Mouse (Mus musculus) hindbrain, embryonic 10.5 days (tissue): Measurements from ENCODE around the gene C87436. TPM values are rescaled to one million over a fixed set of nuclear protein-coding genes. Genes with fewer than 3 reads are reported as not detected.

Source experiments
- DNase-seq: peaks from one replicate; pipeline ENCODE4 v3.0.0-alpha.2; 2017; ENCODE audit warnings: low spot score
- H3K27ac ChIP-seq: fragments of 300-500 bp; sonication (generic); 2 replicates; pipeline ENCODE4 v1.5.1; 2016; ENCODE audit warnings: mild to moderate bottlenecking, moderate library complexity
- H3K27me3 ChIP-seq: fragments of 300-500 bp; sonication (generic); 2 replicates; pipeline ENCODE4 v1.6.1; 2016; ENCODE audit warnings: mild to moderate bottlenecking; ENCODE audit not compliant: poor library complexity, insufficient read depth, severe bottlenecking
- H3K36me3 ChIP-seq: fragments of 300-500 bp; sonication (generic); 2 replicates; pipeline ENCODE4 v1.6.1; 2016; ENCODE audit warnings: mild to moderate bottlenecking, moderate library complexity
- H3K4me1 ChIP-seq: fragments of 300-500 bp; sonication (generic); replicated peaks from 2 replicates; pipeline ENCODE4 v1.6.1; 2016; ENCODE audit warnings: mild to moderate bottlenecking
- H3K4me3 ChIP-seq: fragments of 300-500 bp; sonication (generic); 2 replicates; pipeline ENCODE4 v1.5.1; 2016; ENCODE audit warnings: mild to moderate bottlenecking, moderate library complexity
- H3K9me3 ChIP-seq: fragments of 300-500 bp; sonication (generic); 2 replicates; pipeline ENCODE4 v1.6.1; 2016; ENCODE audit warnings: mild to moderate bottlenecking, moderate library complexity
- WGBS: fragments of 180-500 bp; shearing (Covaris S2); methylation state at CpG from one replicate; pipeline ENCODE4 v1.1.7; 2016; 5-methylcytosine and 5-hydroxymethylcytosine counted together
- polyA plus RNA-seq: library from polyadenylated mRNA; unstranded; fragments of >200 nt; fragmentation: Nextera tagmentation; extraction: Ambion mirVana; gene quantifications from 2 replicates; pipeline ENCODE4 v1.2.1, GENCODE M21; 2016

C87436 gene
- polyA plus RNA-seq, 1 experiment from 2014 or later = 26.2 TPM

DNA sequence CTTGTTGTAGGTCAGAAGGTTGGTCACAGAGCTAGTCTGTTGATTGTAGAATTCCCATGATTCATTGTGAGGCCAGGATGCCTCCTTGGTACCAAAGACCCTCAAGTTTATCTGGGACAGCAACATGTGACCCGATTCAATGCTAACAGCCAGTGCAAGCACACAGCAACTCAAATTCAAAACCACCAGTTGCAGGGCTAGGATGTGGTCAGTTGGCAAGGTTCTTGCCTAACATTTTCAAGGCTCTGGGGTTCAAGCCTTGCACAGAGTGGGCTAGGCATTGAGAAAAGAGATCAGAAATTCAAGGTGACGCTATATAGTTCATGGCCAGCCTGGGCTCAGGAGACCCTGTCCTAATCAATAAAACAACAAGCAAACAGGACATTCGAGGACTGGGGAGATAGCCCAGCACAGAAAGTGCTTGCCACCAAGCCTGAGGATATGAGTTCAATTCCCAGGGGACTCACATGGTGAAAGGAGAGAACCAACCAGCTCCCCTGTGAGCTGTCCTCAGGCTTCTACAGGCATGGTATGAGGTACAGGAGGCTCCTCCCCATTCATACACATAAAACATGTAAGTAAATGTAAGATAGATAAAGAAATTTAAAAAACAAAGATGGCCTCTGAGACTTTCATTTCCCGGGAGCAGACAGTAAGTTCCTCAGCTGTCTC lies 71.2 kb downstream of the C87436 start:
- H3K9me3 ChIP-seq = no peaks in the 10 kb centered on the region
- no peak for DNase-seq
- H3K27ac ChIP-seq = no peak overlapping the region
- no peaks in the 10 kb centered on the region for H3K4me1 ChIP-seq
- H3K27me3 ChIP-seq = no peaks in the 10 kb centered on the region
- WGBS = 80% methylated on average over 4 of the region's 4 CpGs
- H3K36me3 ChIP-seq = no peaks in the 10 kb centered on the region
- no peak overlapping the region for H3K4me3 ChIP-seq

DNA sequence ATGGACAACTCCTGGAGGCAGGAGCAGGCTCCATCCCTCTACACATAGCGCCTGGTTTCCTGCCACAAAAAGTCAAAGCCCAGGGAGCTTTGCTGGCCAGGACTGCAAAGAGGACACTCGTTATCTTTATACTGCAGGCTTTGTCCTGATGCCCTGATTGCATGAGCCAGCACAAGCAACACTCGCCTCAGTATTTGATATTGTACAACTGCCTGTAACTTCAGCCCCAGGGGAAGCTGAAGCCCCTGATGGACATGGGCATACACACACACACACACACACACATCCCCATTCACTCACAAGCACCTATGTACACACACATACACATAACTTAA lies 71.7 kb downstream of the C87436 start:
- DNase-seq = no peak
- H3K36me3 ChIP-seq = no peaks in the 10 kb centered on the region
- no peak overlapping the region for H3K4me3 ChIP-seq
- no peak overlapping the region for H3K27ac ChIP-seq
- WGBS = 80% methylated on average over 3 of the region's 3 CpGs
- H3K4me1 ChIP-seq = no peaks in the 10 kb centered on the region
- no peaks in the 10 kb centered on the region for H3K27me3 ChIP-seq
- no peaks in the 10 kb centered on the region for H3K9me3 ChIP-seq

DNA sequence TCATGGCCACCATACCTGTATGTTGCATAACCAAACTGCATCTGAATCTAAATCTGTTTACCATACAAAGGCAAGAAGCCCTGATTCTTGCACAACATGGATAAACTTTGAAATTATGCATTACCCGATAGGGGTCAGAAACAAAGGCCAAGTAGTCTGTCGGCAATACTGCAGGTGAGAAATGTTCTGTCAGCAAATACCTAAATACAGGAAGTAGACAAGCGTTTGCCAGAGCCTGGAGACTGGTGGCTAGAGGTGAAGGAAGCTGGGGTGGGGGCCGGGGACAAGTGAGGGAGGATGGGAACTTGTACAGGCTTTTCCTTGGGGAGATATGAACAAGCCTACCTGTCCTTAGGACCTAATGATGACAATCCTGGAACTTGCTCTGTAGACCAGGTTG lies 72.8 kb downstream of the C87436 start:
- Histone ChIP-seq H3K4me3 (no peak overlapping the region), H3K9me3 (no peaks in the 10 kb centered on the region), H3K27me3 (no peaks in the 10 kb centered on the region), H3K27ac (no peak overlapping the region), H3K36me3 (no peaks in the 10 kb centered on the region), H3K4me1 (no peaks in the 10 kb centered on the region)
- WGBS = 82% methylated on average over 4 of the region's 4 CpGs
- DNase-seq = no peak

DNA sequence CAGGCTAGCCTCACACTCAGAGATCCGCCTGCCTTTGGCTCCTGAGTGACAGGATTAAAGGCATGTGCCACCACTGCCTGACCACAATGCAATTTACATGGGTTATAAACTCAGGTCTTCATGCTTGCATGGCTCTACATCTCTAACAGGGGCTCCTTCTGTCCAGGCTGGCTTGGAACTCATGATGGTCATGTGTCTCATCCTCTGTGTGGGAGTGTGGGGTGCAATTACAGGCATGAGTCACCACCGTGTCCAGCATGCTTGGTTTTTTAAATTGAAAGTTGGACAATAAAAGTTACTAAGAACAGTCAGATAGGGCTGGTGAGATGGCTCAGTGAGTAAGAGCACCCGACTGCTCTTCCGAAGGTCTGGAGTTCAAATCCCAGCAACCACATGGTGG lies 75.1 kb downstream of the C87436 start:
- Histone ChIP-seq H3K4me3 (no peak overlapping the region), H3K4me1 (no peaks in the 10 kb centered on the region), H3K9me3 (no peaks in the 10 kb centered on the region), H3K27ac (no peak overlapping the region), H3K36me3 (no peaks in the 10 kb centered on the region), H3K27me3 (no peaks in the 10 kb centered on the region)
- no peak for DNase-seq
- WGBS = 94% methylated on average over 4 of the region's 4 CpGs

DNA sequence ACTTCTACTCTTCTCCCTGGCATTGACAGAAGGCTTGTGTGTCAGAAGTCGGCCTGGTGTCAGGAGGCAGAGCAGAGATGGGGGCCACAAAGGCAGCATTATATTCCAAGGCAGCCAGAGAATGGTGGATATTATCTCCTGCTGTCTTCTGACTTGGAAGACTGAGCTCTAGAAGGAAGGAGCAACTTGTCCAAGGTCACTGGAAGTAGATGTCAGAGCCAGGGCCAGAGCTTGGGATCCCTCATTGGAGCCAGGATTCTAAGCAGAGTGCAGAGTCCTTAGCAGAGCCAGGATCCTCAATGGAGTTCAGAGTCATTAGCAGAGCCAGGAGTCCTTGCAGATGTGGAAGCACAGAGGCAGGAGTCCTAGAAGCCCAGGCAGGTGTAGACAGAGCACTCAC lies 77.8 kb downstream of the C87436 start:
- Histone ChIP-seq H3K36me3 (peaks cover 2% of the 10 kb centered on the region), H3K4me3 (no peak overlapping the region), H3K27ac (no peak overlapping the region), H3K9me3 (no peaks in the 10 kb centered on the region), H3K27me3 (no peaks in the 10 kb centered on the region), H3K4me1 (peaks cover 3% of the 10 kb centered on the region; the same call in 1 of the 2 replicates)
- DNase-seq = no peak
- 73% methylated on average over 1 of the region's 1 CpGs for whole genome bisulfite sequencing

DNA sequence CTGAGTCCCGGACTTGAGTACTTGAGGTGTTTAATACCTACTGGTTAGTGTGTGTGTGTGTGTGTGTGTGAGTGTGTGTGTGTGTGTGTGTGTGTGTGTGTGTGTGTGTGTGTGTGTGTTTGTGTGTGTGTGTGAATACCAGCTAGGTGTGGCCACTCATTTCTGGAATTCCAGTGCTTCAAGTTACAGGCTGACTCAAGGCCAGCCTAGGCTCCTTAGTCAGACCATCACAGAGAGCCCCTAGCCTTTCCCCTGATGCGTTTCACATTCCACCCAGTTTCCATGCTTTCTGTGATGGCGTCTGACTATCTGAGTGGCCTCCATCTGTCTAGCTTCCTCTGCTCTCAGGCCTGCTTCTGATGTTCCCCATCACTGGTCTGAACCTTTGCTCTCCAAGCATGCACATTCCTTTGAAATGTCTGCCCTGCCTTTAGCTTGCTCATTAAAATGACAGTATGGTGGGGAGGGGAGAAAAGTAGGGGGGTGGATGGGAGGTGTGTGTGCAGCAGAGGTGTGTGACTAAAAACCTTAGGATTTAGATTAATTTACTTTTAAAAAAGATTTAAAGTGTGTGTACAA lies 81.7 kb downstream of the C87436 start:
- Histone ChIP-seq H3K9me3 (no peaks in the 10 kb centered on the region), H3K27ac (no peak overlapping the region), H3K36me3 (peaks cover 33% of the 10 kb centered on the region), H3K27me3 (no peaks in the 10 kb centered on the region), H3K4me3 (no peak overlapping the region), H3K4me1 (peaks cover 18% of the 10 kb centered on the region)
- WGBS = 79% methylated on average over 3 of the region's 3 CpGs
- DNase-seq = no peak

DNA sequence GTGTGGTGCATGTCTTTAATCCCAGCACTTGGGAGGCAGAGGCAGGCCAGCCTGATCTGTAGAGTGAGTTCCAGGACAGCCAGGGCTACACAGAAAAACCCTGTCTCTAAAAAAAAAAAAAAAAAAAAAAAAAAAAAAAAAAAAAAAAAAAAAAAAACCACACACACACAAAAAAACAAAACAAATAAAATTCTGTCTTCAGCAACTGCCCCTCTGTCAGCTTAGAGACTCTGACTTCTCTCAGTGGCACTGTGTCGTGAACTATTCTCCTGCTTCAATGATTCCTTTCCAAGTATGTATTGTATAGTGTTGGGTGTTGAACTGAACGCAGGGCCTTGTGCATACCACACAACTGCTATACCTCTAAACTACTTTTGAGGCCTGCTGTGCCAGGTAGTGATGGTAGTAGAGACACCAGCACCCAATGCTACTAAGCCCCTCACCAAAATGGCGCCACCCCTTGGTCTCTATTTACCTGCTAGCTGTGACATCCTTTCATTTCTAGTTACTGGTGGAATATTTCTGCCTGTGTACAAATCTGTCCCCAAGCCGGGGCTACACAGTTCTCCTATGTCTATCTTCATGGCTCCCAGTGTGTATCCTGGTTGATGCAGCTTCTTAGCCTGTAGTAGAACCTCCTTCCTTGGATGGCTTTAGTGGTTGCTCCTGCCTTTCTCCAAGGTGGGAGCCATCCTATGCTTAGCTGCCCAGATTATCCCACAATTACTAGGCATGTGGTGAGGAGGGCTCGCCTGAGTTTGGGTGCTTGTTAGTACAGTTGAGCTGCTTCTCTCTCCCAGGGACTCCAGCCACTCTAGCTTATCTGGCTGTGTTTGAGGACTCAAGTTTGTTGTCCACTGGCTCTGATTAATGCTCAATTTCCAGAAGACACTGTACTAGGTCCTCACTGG lies 84.1 kb downstream of the C87436 start:
- WGBS = 81% methylated on average over 5 of the region's 5 CpGs

More for the DNA sequence above, 84.1 kb downstream of the C87436 start:
- no peaks in the 10 kb centered on the region for H3K27me3 ChIP-seq
- H3K4me3 ChIP-seq = peak overlapping the region; percentile 96
- no peak for DNase-seq
- H3K9me3 ChIP-seq = no peaks in the 10 kb centered on the region
- H3K27ac ChIP-seq = 0 out of 2 replicates have a peak overlapping the region, but pooled peaks have one; percentile 16
- peaks cover 19% of the 10 kb centered on the region for H3K4me1 ChIP-seq
- H3K36me3 ChIP-seq = peaks cover 39% of the 10 kb centered on the region

Other genes with a start within 250 kb of the C87436 start
- 1.7 and 3.1 TPM in 2 replicates for gene Tgfa, start 243.2 kb upstream of the C87436 start, polyA plus RNA-seq
- gene Fam136a, start 72.7 kb upstream of the C87436 start, polyA plus RNA-seq = 150 and 167 TPM in 2 replicates
- gene Snrpg, start 67.1 kb upstream of the C87436 start, polyA plus RNA-seq = 782 and 875 TPM in 2 replicates
- gene Pcyox1, start 41.2 kb upstream of the C87436 start, polyA plus RNA-seq = 87.1 and 99.4 TPM in 2 replicates
- gene Tia1, start 34.2 kb upstream of the C87436 start, polyA plus RNA-seq = 209 and 212 TPM in 2 replicates
- 1.8 TPM in 1 of 2 replicates, not detected in the other for gene Gm44790, start 11.7 kb upstream of the C87436 start, polyA plus RNA-seq
- gene Pcbp1, start 87.9 kb downstream of the C87436 start, polyA plus RNA-seq = 478 and 520 TPM in 2 replicates
- 0.71 TPM in 2 replicates for gene Asprv1, start 189.8 kb downstream of the C87436 start, polyA plus RNA-seq
- 11.8 and 22.2 TPM in 2 replicates for gene Mxd1, start 230.8 kb downstream of the C87436 start, polyA plus RNA-seq
- gene Snrnp27, start 246.1 kb downstream of the C87436 start, polyA plus RNA-seq = 120 and 128 TPM in 2 replicates